Mouse (Mus musculus): ENCODE measurements around the gene Trim31.

DNA sequence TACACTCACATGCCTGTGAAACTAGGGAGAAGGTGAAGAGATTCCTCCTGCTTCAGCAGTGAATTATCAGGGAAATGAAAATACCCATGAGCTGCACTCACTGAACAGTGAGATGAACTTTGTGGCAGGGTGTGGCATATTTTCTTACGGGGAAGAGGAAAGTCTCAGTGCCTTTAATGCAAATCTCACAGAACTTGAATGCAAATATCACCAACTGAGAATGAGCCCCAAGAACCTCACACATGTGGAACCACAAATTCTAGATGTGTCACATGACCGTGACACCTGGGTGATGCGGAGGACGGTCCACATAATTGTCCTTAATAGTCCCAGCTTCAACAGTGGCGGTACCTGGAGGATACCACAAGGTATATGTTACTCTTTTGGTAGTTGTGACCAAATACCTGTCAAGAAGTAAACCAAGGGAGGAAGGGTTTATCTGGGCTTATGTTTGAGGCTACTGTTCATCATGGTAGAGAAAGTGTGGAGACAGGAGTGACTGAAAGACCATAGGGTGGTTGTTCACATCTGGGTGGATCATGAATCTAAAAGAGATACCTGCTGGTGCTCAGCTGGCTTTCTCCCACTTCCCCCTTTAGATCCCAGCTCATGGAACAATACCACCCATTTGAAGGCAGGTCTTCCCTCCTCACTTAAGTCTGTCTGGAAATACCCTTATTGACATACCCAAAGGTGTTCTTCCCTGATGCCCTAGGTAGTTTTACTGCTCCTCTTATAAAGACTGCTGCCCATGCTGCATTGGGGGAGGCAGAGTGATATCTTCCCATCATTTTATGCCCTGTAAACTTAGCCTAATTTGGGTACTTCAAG lies 7.6 kb upstream of the Trim31 start, which contains the start of gene Trim40:
- TF ChIP-seq CTCF (conservative IDR thresholded peaks at IDR 0.05; ENCODE audit: low read length): no peak
- no peak for TF ChIP-seq POU5F1 (IDR thresholded peaks at IDR 0.05; ENCODE audit: borderline replicate concordance, low read length)
- TF ChIP-seq NANOG (IDR thresholded peaks at IDR 0.05; ENCODE audit: borderline replicate concordance, low read length): no peak

All from E14TG2a.4 (cell line).